Mouse (Mus musculus): ENCODE results near the gene Vav1. TPM values are rescaled to one million over a fixed set of nuclear protein-coding genes. Genes with fewer than 3 reads are reported as not detected.

The Vav1 gene
- polyA plus RNA-seq (2014; fragmentation: Illumina TruSeq; extraction: RNeasy Lipid Tissue Mini Kit (QIAGEN cat#74804); ENCODE audit: low read depth, low replicate concordance), result 0.53 TPM

GRCm38 (mm10) chr17:57278943-57279590, at the start of gene Vav1:
Gene Vav1, plus strand, starts transcription at chr17:57279100.

GRCm38 (mm10) chr17:57248201-57248699, 30.6 kb upstream of the Vav1 start, which contains the start of gene Gpr108:
Gene Gpr108, minus strand, starts transcription at chr17:57248446.

GRCm38 (mm10) chr17:57249186-57250181, 29.4 kb upstream of the Vav1 start, which contains the start of gene Trip10:
Gene Trip10, plus strand, starts transcription at chr17:57249455.

GRCm38 (mm10) chr17:57358441-57358840, 79.5 kb downstream of the Vav1 start, which contains the start of gene Adgre1:
Gene Adgre1, plus strand, starts transcription at chr17:57358691.

Other genes starting within 250 kb of the Vav1 start
- gene Khsrp, start 247.6 kb upstream of the Vav1 start, polyA plus RNA-seq (2014; fragmentation: Illumina TruSeq; extraction: RNeasy Lipid Tissue Mini Kit (QIAGEN cat#74804); ENCODE audit: low read depth, low replicate concordance), result 5.1 TPM
- not detected for gene Slc25a41, start 237.4 kb upstream of the Vav1 start, polyA plus RNA-seq (2014; fragmentation: Illumina TruSeq; extraction: RNeasy Lipid Tissue Mini Kit (QIAGEN cat#74804); ENCODE audit: low read depth, low replicate concordance)
- 5.6 TPM for gene Crb3, start 220.0 kb upstream of the Vav1 start, polyA plus RNA-seq (2014; fragmentation: Illumina TruSeq; extraction: RNeasy Lipid Tissue Mini Kit (QIAGEN cat#74804); ENCODE audit: low read depth, low replicate concordance)
- 55.5 TPM for gene Slc25a23, start 219.2 kb upstream of the Vav1 start, polyA plus RNA-seq (2014; fragmentation: Illumina TruSeq; extraction: RNeasy Lipid Tissue Mini Kit (QIAGEN cat#74804); ENCODE audit: low read depth, low replicate concordance)
- 1.6 TPM for gene Dennd1c, start 200.6 kb upstream of the Vav1 start, polyA plus RNA-seq (2014; fragmentation: Illumina TruSeq; extraction: RNeasy Lipid Tissue Mini Kit (QIAGEN cat#74804); ENCODE audit: low read depth, low replicate concordance)
- not detected for gene Tubb4a, start 191.3 kb upstream of the Vav1 start, polyA plus RNA-seq (2014; fragmentation: Illumina TruSeq; extraction: RNeasy Lipid Tissue Mini Kit (QIAGEN cat#74804); ENCODE audit: low read depth, low replicate concordance)
- gene Tnfsf9, start 173.8 kb upstream of the Vav1 start, polyA plus RNA-seq (2014; fragmentation: Illumina TruSeq; extraction: RNeasy Lipid Tissue Mini Kit (QIAGEN cat#74804); ENCODE audit: low read depth, low replicate concordance), result not detected
- gene Cd70, start 129.3 kb upstream of the Vav1 start, polyA plus RNA-seq (2014; fragmentation: Illumina TruSeq; extraction: RNeasy Lipid Tissue Mini Kit (QIAGEN cat#74804); ENCODE audit: low read depth, low replicate concordance), result not detected
- not detected for gene Tnfsf14, start 84.9 kb upstream of the Vav1 start, polyA plus RNA-seq (2014; fragmentation: Illumina TruSeq; extraction: RNeasy Lipid Tissue Mini Kit (QIAGEN cat#74804); ENCODE audit: low read depth, low replicate concordance)
- 3,590 TPM for gene C3, start 51.0 kb upstream of the Vav1 start, polyA plus RNA-seq (2014; fragmentation: Illumina TruSeq; extraction: RNeasy Lipid Tissue Mini Kit (QIAGEN cat#74804); ENCODE audit: low read depth, low replicate concordance)
- 2.3 TPM for gene Gpr108, start 30.7 kb upstream of the Vav1 start, polyA plus RNA-seq (2014; fragmentation: Illumina TruSeq; extraction: RNeasy Lipid Tissue Mini Kit (QIAGEN cat#74804); ENCODE audit: low read depth, low replicate concordance)
- gene Trip10, start 29.6 kb upstream of the Vav1 start, polyA plus RNA-seq (2014; fragmentation: Illumina TruSeq; extraction: RNeasy Lipid Tissue Mini Kit (QIAGEN cat#74804); ENCODE audit: low read depth, low replicate concordance), result 1.7 TPM
- 11.6 TPM for gene Adgre1, start 79.6 kb downstream of the Vav1 start, polyA plus RNA-seq (2014; fragmentation: Illumina TruSeq; extraction: RNeasy Lipid Tissue Mini Kit (QIAGEN cat#74804); ENCODE audit: low read depth, low replicate concordance)